Mouse (Mus musculus): ENCODE data around the gene Hhipl1.

Hhipl1 gene

DNA sequence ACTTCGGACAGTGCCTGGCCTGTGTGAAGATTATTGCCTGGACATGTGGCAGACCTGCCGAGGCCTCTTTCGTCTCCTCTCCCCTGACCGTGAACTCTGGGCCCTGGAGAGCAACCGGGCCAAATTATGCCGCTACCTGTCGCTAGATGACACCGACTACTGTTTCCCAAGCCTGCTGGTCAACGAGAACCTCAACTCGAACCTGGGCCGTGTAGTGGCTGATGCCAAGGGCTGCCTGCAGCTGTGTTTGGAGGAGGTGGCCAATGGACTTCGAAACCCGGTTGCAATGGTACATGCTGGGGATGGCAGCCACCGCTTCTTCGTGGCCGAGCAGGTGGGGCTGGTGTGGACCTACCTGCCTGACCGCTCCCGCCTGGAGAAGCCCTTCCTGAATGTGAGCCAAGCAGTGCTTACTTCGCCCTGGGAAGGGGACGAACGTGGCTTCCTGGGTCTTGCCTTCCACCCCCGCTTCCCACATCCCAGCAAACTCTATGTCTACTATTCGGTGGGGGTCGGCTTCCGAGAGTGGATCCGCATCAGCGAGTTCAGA lies 5.7 kb downstream of the Hhipl1 start:
- DNase-seq (ENCODE audit: inconsistent age in 2 of 2, low spot score in 1 of 2) = no peak

DNA sequence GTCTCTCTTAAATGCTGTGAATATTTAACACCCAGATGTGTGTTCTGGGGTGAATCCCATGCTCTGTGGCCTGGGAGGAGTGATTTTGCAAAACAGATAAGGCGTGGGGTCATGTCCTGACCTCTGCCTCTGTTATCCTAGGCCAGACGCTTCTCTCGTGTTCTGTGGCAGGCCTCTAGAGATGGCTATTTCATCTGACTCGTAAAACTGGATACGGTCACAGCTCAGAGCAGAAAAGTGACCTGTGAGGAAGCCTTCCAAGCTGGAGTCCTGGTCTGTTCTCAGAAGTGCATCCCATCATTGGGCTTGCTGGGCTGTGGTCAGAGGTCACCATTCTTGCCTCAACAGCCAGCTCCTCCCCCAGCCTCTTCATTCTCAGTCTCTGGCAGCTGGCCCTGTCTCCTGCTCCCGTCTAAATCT lies 6.4 kb downstream of the Hhipl1 start:
- DNase-seq (ENCODE audit: inconsistent age in 2 of 2, low spot score in 1 of 2) = no peak

DNA sequence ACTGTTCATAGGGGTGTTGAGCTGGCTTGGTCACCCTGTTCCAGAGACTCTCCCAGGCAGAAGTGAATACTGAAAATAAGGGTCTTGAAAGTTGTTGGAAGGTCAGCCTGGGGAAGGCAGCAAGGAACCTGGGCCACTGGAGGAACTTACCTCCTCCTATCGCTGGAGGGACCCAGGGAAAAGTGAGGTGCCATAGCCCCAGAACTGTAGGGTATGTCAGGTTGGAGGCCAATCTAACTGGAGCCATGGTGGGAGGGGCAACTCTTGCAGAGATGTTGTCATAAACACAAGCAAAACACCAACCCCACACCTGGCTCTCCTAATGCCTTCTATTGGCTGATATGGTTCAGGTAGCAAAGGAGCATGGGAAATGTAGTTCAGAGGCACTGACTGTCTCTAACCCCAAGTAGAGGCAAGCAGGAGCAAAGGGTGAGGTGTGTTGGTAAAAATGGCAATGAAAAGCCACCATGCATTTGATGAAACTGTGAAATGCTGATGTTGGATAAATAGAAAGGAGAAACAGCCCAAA lies 7.2 kb downstream of the Hhipl1 start:
- no peak for DNase-seq (ENCODE audit: inconsistent age in 2 of 2, low spot score in 1 of 2)

DNA sequence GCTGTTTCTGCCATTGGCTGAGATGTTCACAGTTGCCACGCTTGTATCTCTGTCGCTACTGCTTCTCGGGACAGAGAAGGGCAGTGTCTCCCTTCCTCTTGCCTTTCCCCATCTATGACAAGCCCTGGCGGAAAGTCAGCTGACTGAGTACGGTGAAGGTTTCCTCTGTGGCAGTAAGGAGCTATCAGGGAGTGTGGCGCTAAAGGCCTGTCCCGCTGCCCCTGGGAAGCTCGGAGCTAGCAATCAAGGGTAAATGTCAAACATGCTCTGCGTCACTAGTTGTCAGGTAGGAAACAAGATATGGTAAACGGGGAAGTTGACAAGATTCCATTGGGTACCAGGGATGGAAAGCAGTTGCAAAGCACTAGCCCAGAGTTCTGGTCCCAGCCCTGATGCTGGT lies 9.7 kb downstream of the Hhipl1 start:
- no peak for DNase-seq (ENCODE audit: inconsistent age in 2 of 2, low spot score in 1 of 2)

DNA sequence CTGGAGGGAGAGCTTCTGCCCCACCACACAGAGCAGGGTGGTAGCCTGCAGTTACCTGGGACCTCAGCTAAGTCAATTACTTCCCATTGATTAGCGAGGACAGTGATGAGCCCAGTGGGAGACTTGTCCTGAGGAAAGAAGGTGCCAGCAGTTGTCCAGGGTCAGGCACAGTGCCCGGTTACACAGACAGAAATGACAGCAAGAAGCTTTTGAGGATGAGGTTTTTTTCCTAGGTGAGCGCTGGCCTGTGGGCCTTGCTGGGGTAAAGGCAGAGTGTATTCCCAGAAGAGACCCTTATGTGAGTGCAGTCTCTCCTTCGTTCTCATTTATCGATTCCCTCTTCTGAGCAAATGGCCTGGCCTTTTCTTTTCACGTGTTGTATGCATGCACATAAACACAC lies 10.6 kb downstream of the Hhipl1 start:
- DNase-seq (ENCODE audit: inconsistent age in 2 of 2, low spot score in 1 of 2) = no peak

DNA sequence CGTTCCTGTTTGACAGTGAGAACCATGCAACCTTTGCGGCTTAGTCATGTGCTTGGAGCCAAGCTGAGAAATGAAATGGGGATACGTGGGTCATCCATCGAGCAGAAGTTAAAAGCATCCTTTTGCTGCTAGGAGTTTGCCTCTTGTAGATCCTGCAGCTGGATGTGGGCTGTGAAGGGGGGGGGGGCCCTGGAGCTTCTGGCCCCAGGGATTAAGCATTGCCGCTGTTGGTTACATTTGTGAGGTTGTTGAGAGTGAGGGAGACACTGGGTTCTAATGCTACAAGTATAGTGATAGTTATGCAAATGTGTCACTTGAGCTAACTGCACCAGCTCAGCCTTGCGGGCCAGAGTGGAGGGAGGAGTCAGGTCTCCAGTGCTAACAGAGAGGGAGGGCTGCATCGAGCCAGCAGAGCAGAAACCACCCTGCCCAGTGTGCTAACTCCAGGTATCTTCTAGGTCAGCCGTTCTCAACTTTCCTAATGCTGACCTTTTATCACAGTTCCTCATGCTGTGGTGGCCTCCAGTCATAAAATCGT lies 11.2 kb downstream of the Hhipl1 start:
- DNase-seq (ENCODE audit: inconsistent age in 2 of 2, low spot score in 1 of 2) = no peak

DNA sequence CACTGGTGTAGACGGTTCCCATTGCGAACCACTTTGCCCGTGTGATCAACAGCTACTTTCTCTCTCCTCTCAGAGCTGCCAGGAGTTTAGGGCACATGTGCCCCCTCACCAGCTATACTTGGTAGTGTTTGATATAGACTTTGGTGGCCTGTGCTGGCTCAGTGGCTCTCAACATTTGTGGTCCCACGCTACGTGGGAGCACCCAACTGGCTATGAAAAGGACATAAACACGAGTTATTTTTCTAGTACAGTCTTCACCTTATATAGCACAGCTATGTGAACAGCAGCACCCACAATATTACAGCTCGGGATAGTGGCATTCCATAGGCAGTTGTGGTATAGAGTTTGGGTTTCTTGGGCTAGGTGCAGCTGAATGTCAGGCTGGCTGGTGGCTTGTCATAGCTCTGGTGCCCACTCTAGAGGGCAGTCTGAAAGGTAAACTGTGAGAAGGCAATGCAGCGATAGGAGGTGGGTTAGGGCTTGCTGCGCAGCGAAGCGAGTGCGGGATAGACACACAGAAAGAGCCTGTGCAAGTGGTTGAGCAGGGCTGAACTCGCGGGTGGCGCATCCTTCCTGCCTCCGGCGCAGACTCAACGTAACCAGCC lies 11.9 kb downstream of the Hhipl1 start:
- no peak for DNase-seq (ENCODE audit: inconsistent age in 2 of 2, low spot score in 1 of 2)

DNA sequence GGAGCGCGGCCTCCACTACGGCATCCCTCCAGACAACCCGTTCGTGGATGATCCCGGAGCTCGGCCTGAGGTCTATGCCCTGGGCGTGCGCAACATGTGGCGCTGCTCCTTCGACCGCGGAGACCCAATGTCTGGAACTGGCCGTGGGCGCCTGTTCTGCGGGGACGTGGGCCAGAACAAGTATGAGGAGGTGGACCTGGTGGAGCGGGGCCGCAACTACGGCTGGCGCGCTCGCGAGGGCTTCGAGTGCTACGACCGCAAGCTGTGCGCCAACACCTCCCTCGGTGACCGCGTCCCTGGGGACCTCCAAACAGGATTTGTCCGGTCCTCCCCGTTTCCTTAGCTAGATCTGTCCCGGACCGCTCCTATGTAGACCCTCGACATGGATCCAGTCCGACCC lies 12.4 kb downstream of the Hhipl1 start:
- DNase-seq (ENCODE audit: inconsistent age in 2 of 2, low spot score in 1 of 2) = no peak

DNA sequence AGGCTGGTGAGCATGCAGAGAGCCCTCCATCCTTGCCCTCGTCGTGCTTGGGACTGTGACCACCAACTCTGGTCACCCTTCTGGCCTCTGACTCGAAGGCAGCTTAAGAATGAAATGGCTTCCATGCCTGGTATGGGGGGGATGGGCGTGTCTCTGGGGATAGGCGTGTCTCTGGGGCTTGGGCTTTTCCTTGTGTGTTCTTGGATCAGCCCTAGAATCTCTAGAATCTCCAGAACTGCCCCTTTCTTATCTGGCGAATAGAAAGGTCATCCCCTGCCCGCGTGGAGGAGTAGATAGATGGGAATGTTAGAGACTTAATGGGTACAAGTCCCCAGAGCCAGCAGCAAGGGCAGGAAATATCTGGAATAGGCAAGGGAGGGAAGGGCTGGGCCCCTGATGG lies 14.0 kb downstream of the Hhipl1 start:
- DNase-seq (ENCODE audit: inconsistent age in 2 of 2, low spot score in 1 of 2) = no peak

DNA sequence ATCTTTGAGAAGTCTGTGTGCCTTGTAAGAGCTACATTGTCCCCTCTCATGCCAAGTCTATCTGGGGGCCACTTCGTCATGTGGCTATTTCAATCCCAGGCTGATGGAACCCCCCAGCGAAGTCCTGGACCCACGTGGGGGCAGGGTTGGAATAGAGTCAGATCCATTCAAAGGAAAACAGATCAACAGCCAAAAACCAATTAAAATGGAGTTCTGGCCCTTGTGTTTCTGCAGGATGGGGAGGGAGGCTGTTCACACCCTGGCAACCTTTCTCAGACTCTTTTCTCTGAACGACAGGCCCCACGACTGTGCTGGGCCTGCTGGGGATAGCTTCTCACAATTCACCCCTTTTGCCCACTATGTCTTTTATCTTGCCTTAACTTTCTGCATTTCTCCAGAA lies 20.3 kb downstream of the Hhipl1 start:
- no peak for DNase-seq (ENCODE audit: inconsistent age in 2 of 2, low spot score in 1 of 2)

DNA sequence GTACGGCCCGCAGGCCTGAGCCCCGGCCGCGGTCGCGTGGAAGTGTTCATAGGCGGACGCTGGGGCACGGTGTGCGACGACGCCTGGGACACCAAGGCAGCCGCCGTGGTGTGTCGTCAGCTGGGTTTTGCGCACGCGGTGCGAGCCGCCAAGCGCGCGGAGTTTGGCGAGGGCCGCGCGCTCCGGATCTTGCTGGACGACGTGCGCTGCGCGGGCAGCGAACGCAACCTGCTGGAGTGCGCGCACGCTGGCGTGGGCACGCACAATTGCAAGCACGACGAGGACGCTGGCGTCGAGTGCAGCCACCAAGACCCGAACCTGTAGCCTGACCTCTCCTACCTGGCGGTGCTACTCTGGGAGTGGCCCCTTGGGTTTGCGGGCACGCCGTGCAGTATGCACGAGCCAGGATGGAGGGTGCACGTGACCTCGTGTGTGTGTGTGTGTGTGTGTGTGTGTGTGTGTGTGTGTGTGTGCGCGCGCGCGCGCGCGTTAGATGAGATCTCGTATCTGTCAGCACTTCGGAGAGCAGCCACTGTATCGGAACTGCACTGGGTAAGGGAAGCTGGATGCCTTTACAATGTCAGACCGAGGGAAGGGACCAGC lies 21.9 kb downstream of the Hhipl1 start:
- DNase-seq (ENCODE audit: inconsistent age in 2 of 2, low spot score in 1 of 2) = peak in 1 of 2 experiments; percentile 47

DNA sequence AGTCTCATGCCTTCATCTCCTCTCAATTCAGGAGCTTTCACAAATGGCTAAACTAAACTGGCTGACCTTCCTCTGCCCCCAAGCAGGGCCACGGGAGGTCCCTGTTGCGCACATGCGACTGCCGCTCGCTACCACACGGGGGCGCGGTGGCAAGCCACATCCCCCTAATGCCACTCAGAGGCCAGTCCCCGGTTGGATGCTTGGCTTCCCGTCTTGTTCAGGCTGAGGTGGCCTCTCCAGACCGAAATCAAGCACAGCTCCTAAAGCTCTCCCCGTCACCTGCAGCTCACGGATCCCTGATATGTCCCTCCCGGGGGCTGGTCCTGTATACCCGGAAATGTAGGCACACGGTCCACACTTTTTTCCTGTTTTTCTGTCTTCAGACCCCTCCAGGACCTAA lies 27.0 kb downstream of the Hhipl1 start:
- peak; percentile 90 to 95 for DNase-seq (ENCODE audit: inconsistent age in 2 of 2, low spot score in 1 of 2)

DNA sequence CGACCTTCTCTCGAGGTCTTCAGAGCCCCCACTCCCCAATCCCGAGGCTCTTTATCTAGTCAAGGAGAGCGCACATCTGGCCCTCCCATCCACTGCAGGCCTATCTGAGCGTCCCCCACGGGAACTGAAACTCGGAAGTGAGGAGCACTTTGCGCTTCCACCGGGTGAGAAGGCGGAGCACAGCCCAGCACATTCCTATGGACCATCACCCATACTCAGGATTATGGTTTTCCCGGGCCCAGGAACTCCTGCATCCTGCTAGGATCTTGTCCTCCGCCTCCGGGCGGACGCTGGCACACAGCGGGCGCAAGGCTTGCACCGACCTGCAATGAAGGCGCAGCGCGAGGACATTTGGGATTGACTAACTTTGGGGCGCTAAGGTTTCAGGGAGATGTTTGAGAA lies 27.4 kb downstream of the Hhipl1 start:
- DNase-seq (ENCODE audit: inconsistent age in 2 of 2, low spot score in 1 of 2) = no peak

DNA sequence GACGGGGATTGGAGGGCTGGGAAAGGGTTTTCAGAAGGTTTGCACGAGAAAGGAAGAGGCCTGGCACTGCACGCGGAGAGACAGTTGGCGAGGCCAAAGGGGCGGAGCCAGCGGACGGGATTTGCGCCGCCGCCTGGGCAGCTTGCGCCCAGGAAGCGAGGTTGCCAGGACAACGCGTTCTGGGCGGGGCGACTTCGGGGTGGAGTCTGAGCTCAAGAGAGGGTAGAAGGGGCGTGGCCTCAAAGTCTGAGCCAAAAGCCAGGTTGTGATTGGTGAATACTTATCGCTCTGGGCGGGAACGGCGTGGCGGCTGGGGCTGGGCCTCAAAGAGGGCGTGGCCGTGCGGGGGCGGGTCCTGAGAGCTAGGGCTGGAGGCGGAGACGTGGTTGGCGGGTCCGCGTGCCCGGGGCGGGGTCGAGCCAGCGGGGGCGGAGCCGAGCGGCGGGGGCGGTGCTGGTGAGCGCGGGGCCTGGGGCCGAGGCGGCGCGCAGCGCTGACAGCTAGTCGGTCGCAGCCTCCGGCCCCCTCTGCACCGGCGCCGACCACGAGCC lies 27.9 kb downstream of the Hhipl1 start, which contains the start of gene Cyp46a1:
Cyp46a1 (plus strand) TSS at position 487 of the 551 bp plus-strand sequence.
- peak; percentile 100 for DNase-seq (ENCODE audit: inconsistent age in 2 of 2, low spot score in 1 of 2)

DNA sequence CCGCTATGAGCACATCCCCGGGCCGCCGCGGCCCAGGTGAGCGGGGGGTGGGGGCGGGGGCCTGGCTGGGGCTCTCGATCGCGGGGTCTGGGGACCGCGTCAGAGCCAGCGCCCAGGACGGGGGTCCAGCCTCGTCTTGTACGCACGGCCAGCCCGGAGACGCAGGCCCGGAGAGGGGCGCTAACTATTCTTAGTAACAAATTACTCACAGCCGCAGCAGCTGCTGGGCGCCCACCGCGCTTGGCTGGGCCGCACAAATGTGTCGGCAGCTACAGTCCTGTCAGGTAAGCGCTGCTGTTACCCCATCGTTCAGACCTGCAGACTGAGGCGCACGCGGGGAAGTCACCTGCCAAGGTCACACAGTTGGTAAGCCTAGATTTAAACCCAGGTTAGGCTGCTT lies 28.5 kb downstream of the Hhipl1 start:
- no peak for DNase-seq (ENCODE audit: inconsistent age in 2 of 2, low spot score in 1 of 2)

DNA sequence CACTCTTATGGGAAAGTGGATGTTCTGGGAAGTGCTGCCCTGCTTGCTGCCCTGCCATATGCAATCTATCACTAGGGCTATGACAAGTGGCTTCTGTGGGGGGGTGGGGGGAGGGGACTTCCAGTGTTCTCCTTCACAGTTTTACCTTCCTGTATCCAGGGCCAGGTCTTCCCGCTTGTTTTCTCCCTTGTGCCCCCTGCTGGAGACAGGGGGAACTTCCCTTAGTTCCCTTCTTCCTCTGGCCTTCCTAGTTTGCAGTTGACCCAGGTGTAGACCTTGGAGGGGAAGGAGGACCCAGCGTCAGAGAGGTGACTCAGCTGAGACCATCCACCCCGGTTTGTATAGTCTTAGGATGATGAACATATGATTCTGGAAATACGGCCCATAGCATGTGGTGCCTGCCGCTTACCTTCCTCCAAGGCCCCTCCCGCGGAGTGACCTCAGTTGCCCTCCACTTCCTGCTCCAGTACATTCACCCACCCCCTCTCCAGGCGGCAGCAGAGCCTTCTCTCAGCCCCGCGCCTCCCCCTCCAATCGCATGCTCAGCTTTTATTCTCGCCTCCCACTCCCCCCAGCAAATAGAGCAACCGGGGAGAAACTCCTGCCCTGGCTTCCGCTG lies 32.6 kb downstream of the Hhipl1 start:
- DNase-seq (ENCODE audit: inconsistent age in 2 of 2, low spot score in 1 of 2) = peak; percentile 29 to 66

DNA sequence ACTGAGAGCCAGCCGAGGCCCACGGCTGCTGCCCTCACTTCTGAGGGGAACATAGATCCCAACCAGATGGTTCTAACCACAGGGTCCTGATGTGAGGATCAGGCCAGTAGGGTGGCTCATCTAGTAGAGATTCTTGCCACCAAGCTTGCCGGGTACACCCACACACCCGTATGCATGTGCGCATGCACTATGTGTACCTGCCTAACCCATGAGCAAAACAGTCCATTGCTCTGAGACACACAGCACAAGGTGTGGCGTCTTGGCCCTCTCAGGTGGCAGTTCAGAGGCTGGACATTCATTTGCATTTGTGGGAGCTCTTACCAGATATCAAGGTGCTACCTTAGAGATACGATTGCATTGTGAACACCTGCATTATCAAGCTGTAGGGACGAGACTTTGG lies 42.1 kb downstream of the Hhipl1 start:
- DNase-seq (ENCODE audit: inconsistent age in 2 of 2, low spot score in 1 of 2) = no peak

DNA sequence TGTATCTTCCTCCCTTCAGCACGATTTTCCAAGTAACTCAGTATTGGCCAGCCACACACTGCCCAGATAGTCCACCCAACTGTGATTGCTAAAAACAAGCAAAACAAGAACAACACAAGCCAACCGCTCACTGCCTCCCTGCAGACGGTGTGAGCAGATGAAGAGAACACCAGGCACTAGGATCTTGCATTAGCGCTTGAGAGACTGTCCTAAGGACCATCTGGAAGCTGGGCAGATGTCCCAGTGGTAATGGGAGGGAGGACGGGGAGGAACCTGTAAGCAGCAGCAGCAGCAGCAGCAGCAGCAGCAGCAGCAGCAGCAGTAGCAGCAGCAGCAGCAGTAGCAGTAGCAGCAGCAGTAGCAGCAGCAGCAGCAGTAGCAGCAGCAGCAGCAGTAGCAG lies 43.0 kb downstream of the Hhipl1 start:
- no peak for DNase-seq (ENCODE audit: inconsistent age in 2 of 2, low spot score in 1 of 2)

DNA sequence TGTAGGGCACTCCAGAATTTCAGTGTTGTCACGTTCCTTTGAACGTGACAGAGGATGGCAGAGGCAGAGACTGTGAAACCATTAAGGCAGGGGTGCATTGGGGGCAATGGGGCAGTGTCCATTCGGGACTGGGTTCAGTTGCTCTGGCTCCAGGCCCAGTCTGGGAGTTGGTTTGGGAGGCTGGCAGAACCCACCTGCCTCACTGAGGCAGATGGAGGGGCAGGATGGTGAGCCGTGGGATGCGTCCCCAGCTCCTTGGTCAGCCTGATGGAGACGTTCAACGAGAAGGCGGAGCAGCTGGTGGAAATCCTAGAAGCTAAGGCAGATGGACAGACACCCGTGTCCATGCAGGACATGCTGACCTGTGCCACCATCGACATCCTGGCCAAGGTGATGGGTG lies 44.9 kb downstream of the Hhipl1 start:
- DNase-seq (ENCODE audit: inconsistent age in 2 of 2, low spot score in 1 of 2) = no peak

DNA sequence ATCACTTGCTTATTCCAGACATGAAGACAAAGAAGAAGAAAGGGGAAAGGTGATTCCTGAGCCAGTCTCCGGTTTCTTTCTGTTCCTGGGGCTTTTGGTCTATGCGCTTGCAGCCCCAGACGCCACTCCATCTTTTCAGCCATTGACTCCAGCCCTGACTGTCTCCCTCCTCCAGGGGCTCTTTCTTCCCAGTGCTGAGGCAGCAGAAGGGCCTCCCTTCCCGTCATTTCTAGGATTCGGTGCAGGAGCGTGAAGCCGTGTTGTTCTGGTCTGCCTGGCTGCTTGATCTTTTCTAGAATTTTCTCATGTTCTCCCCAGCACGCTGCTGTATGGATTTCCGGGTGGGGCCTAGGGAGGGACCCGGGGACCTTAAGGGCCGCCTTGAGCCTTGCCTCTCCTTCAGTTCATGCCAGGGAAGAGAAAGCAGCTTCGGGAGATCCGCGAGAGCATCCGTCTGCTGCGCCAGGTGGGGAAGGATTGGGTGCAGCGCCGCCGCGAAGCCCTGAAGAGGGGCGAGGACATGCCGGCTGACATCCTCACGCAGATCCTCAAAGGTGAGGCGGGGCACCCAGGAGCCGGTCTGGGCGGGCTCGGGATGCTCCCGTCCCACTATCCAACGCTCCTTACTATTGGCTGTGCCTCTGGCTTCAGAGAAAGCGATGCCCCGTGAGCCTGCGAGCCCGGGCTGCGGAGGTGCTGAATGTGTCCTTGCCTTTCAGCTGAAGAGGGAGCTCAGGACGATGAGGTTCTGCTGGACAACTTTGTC lies 46.5 kb downstream of the Hhipl1 start:
- no peak for DNase-seq (ENCODE audit: inconsistent age in 2 of 2, low spot score in 1 of 2)

DNA sequence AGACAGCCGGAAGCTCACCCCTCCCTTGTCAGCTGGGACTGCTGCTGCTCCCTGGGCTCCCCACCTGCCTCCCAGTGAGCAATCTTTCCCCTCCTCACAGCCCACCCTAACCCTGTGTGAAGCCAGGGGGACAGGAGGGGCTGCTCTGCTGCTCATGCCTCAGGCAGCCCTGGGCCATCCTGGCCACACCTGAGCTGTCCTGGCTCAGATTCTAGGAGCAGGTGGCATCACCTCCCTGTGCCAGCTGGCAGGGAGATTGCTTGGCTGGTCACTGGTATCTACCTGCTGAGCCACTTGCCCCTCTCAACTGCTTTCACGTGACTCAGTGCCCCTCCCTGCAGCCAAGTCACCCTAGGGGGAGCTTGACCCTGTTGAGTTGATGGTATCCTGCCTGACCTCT lies 48.2 kb downstream of the Hhipl1 start:
- DNase-seq (ENCODE audit: inconsistent age in 2 of 2, low spot score in 1 of 2) = no peak
